Mouse (Mus musculus) heart, adult 2 months (tissue): ENCODE results near the gene Mkrn1.

Experiments
- CTCF ChIP-seq: fragments of 200-600 bp; IDR thresholded peaks from 2 replicates; pipeline ENCODE4 v1.8.1; 2022; ENCODE audit warnings: antibody characterized with exemption, mild to moderate bottlenecking, moderate library complexity
- POLR2A ChIP-seq: fragments of 200-500 bp; IDR thresholded peaks from 2 replicates; pipeline ENCODE4 v1.6.1; 2011; ENCODE audit warnings: mild to moderate bottlenecking, low read depth, low read length, control low read depth; ENCODE audit not compliant: insufficient read depth

GRCm38 (mm10) chr6:39433174-39433573, 12.9 kb upstream of the Mkrn1 start:
- TF ChIP-seq CTCF (no peak), POLR2A (no peak)
